Mouse (Mus musculus) adrenal gland, adult 8-10 months (tissue): Measurements from ENCODE around the gene Ecsit. TPM values are rescaled to one million over a fixed set of nuclear protein-coding genes. Genes with fewer than 3 reads are reported as not detected.
A peak's percentile ranks its signal among the peaks of the same experiment; 100 is the strongest.

Source experiments
- DNase-seq: peaks from one replicate; pipeline ENCODE4 v3.0.0; 2022
- microRNA-seq, 2 experiments: library from miRNA; unstranded; fragments of <30 nt; microRNA quantifications; one replicate each; pipeline ENCODE4 v1.2.0; 2022
- total RNA-seq, 4 experiments: library from RNA; stranded (reverse); gene quantifications; 2 replicates each; pipeline ENCODE4 v1.2.4; 2022

Ecsit gene
- total RNA-seq, 4 experiments from 2014 or later, result 41.2 to 50.4 (median 48.9) TPM

DNA sequence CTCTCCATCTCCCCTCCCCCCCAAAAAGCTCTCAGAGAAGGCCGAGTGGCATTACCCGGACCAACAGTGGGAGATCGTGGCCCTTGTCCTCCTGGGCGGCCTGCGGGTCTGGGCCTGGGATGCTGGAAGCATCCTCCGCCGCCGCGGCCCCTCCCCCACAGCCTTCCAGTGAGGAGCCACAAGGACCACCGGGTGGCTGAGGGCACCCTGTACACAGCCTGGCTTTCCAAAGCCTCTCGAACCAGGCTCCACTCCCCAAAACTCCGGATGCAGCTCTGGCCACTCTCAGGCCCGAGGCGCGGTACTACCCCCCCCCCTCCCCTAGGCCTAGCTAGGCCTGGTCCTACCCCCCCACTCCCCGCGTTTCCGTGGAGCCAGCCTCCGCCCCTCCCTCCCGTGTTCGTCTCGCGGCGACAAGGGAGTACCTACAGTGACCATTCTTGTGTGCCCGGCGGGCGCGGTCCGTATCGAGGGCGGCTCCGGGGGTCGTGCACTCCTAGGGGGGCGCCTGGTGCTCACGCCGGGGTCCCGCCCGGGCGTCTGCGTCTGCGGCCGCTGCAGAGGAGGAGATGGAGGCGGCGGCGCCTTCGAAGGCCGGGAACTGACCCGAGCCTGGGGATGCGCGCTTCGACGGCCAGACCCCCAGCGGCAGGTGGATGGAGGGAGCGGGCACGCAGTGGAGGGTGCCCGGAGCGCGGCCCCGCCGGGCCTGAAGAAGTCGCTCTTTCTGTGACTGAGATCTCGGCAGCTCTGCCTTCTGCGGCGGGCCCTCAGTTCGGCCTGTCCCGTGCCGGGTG lies 33.9 kb downstream of the Ecsit start:
- DNase-seq, result no peak

DNA sequence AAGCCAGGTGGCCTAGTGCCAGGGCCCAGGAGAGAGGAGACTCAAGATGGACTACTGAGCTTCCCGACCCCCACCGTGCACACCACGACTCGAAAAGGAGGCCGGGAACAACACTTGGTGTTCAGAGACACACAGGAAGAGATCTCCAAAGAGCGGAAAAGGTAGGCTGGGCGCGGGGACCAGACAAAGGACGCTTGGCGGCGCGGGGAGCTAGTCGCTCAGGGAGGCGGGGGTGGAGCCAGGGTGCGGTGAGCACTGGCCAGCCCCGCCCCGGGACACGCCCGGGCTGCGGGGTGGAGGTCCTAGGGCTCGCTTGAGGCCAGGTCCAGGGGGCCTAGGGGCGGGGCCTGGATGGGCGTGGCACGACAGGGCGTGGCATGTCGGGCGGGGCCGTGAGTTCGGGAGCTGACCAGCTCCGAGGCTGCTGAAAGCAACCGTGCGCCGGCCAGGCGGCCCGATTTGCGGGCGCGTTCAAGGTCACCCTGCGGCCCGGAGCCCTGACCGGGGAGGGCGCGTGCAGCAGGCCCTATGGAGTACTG lies 34.8 kb downstream of the Ecsit start:
- DNase-seq, result peak; percentile 40

DNA sequence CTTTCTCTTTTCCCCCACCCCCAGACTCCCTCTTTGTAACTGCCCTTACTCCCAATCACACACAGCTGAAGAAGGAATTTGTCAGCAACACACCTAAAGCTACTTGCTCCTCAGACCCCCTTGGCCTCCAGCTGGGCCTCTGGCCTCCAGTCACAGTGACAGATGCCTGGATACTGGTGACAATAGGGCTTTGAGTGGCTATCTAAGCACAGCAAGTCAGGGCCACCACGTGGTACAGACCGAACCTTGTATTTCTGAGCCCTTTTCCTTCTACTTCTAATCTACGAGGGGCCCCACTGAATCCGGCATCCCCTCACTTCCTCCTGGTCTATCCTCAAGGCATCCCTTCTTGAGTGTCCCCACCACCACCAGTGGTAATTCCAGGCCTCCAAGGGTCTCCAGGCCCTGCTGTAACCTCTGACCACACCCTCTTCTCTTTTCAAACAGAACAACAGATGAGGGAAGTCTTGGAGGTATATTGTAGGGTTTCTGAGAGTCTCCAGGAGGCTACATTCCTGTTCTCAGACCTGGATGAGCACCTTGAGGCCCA lies 35.4 kb downstream of the Ecsit start:
- no peak for DNase-seq

DNA sequence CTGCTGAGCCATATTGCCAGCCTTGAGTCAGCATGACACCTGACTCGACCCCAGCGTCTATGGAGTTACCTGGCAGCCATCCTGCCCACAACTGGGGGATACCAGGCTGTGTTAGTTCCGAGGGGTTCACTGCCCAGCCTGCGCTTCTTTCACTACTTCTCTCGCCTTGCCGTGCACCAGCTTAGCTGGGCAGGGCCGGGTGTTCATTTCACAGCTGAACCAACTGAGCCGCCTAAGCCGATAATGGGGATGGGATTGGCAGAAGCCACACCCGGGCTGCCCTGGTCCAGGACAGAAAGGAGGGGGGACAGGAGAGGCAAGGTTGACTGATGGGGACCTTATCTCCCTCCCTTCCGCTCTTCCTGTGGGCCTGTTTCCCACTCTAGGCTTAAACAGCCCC lies 35.9 kb downstream of the Ecsit start:
- no peak for DNase-seq

DNA sequence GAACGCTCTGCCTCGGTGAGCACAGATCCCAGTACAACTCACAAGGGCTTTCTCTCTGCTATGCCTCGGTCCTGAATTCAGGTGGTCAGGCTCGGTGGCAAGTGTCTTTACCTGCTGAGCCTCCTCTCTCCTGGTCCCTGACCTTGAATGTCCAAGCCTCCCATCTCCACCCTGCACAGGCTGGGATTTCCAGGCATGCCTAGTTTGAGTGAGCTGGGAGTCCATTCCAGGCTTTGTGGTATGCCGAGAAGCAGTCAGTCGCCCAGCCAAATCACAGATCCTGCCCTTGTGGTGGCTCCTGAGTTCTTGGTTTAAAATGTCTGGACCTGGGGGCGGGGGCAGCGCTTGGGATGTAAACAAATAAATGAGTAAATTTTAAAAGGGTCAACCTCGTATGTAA lies 37.9 kb downstream of the Ecsit start:
- no peak for DNase-seq

DNA sequence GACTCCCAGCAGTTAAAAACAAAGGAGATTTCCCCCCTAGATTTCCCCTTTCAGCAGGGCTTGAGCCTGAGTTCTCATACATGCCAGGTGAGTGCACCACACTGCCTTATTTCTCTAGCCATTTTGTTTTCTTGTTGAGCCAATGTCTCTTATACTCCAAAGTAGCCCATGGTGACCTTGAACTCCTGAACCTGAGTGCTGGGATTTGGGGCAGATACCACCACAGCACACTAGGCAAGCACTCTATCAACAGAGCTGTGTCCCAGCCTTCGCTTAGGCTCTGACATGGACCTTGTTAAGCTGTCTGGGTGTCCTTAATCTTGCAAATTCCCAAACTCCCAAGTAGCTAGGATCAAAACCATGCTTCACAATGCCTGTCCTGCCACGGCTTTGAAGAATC lies 43.4 kb downstream of the Ecsit start:
- no peak for DNase-seq

DNA sequence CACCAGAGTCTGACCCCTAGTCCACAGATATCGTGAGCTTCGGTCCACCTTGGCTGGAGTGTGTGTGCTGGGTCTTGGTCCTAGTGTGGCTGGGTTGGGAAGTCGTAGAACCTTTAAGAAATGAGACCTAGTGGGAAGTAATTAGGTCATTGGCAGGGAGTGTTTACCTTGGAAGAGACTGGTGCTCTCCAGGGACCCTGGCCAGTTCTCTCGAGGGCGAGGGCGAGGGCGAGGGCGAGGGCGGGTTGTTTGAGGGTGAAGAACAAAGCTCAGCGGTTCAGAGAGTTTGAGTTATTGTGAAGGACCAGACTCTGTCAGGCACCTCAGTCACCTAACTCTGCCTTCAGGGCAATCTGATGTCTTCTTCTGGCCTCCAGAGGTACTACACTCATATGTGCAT lies 47.4 kb downstream of the Ecsit start:
- no peak for DNase-seq

DNA sequence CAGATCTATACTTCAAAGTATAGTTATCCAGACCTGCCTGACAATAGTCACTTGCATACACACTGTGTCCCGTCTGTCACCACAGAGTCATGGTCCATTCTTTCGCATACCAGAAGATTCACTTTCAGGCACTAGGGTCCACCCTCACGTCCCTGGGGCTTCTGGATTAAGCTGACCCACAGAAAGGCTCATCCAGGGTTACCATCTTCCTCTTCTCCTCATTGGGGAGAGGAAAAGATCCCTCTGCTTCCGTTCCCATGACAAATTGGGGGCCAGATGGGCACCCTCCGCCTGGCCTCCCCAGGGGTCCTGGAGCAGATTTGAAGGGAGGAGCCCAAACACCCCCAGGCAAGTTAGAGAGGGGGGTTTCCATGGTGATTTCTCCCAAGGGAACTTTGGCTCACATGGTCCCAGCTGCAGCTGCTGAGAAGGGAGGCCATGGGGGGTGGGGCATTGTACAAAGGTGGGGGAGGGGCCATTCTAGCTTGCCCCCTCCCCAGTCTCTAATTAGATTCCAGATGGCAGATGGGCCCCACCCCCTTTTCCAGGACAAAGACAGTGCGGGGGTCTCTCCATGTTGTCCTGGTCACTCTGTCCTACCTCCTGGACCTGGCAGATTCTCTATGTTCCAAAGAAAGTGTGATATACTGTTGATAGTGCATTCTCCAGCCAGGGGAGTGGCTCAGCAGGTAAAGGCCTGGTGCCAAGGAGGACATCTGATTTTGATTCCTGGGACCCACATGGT lies 49.8 kb downstream of the Ecsit start:
- DNase-seq, result no peak

DNA sequence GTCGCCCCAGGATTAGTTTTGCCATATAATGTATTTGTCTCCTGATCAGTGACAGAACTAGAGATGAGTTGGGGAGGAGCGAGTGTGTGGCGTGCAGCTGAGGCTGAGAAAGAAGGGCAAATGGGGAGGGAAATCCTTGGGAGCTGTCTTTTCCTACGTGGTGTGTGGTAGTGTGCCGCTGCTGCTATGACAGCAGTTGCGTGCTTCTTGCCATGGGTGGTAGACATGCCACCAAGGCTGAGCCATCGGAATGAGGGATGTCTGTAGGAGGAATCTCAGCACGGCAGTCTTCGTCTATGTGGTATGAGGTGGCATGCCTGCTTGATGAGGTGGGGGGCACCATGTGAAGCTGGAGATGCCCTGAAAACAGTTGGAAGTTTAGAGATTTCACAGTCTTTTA lies 54.9 kb downstream of the Ecsit start:
- DNase-seq, result no peak

DNA sequence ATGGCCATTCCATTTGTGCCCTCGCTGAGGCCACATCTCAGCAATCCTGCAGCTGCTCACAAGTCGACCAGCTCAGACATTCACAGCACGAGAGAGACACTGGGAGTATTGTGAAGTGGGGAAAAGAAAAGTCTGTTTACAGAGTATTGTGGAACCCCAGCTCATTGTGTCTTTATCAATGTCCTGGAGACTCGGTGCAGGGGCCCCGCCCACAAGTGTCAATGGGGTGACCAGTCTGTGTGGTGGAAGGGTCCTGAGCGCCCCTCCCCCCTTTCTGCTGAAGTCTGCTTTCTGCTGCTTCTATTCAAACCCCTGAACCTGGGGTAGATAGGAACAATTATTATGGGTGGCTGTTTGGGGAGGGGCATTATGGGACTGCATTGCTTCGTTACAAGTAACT lies 56.8 kb downstream of the Ecsit start:
- no peak for DNase-seq

DNA sequence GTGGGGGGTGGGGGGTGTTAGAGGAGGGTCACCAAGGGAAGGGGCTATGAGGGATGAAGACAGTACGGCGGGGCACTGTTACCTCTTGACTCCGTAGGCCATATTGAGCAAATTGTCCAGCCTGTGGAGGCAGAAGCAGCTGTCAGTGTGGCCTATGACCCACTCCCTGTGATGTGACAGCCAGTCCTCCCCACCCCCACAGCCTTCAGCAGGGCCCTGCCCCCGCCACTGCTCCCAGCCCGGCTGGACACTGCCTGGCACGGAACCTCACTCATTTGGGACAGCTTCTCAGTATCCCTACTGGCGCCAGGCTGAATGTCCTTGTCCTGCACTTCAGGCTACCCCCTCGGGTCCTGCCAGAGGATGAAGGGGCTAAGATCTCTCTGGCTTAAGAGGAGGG lies 60.6 kb downstream of the Ecsit start:
- DNase-seq, result no peak

Small RNA genes lying within 50 kb of the gene (microRNA-seq; reads per million reads assigned to microRNA genes)
- 0.50 to 0.70 reads per million in 2 experiments for gene Mir7084

Other genes with a start within 250 kb of the Ecsit start
- 10 to 100 TPM in 2 of 4 experiments, 1 to 10 TPM in 2; 1.5 to 12.0 (median 7.7) TPM for gene Angptl8, start 249.9 kb downstream of the Ecsit start, total RNA-seq
- 10 to 100 TPM; 34.3 to 80.5 (median 56.4) TPM for gene Dock6, start 232.8 kb downstream of the Ecsit start, total RNA-seq
- 10 to 100 TPM; 43.1 to 64.6 (median 48.1) TPM for gene Rab3d, start 167.2 kb downstream of the Ecsit start, total RNA-seq
- gene Ccdc159, start 158.0 kb downstream of the Ecsit start, total RNA-seq, result 10 to 100 TPM in 3 of 4 experiments, 1 to 10 TPM in 1; 8.6 to 27.3 (median 17.7) TPM
- 100 to 1,000 TPM; 375 to 588 (median 495) TPM for gene Tmem205, start 157.9 kb downstream of the Ecsit start, total RNA-seq
- gene Plppr2, start 148.4 kb downstream of the Ecsit start, total RNA-seq, result 10 to 100 TPM; 19.6 to 44.0 (median 32.1) TPM
- gene Swsap1, start 129.7 kb downstream of the Ecsit start, total RNA-seq, result 10 to 100 TPM; 17.5 to 22.5 (median 20.0) TPM
- gene Epor, start 121.9 kb downstream of the Ecsit start, total RNA-seq, result 1 to 10 TPM; 1.2 to 4.7 (median 2.0) TPM
- gene Rgl3, start 96.0 kb downstream of the Ecsit start, total RNA-seq, result 10 to 100 TPM; 23.7 to 72.6 (median 49.6) TPM
- gene Ccdc151, start 82.8 kb downstream of the Ecsit start, total RNA-seq, result 1 to 10 TPM in 3 of 4 experiments, under 1 TPM in 1; 0.81 to 2.8 (median 1.4) TPM
- gene Prkcsh, start 82.6 kb downstream of the Ecsit start, total RNA-seq, result 100 to 1,000 TPM; 167 to 190 (median 180) TPM
- 1 to 10 TPM; 1.8 to 4.6 (median 2.9) TPM for gene Elavl3, start 33.4 kb downstream of the Ecsit start, total RNA-seq
- under 1 TPM in 1 of 4 experiments, not detected in 3; 0.73 TPM for gene Gm49318, start 14.2 kb downstream of the Ecsit start, total RNA-seq
- gene Zfp653, start 14.1 kb downstream of the Ecsit start, total RNA-seq, result 10 to 100 TPM in 3 of 4 experiments, 1 to 10 TPM in 1; 6.9 to 15.6 (median 12.3) TPM
- 1 to 10 TPM in 3 of 4 experiments, under 1 TPM in 1; 0.89 to 2.8 (median 1.2) TPM for gene Cnn1, start 13.8 kb upstream of the Ecsit start, total RNA-seq
- 10 to 100 TPM; 71.9 to 83.9 (median 78.6) TPM for gene Elof1, start 31.7 kb upstream of the Ecsit start, total RNA-seq
- gene Acp5, start 50.3 kb upstream of the Ecsit start, total RNA-seq, result 10 to 100 TPM; 30.6 to 44.1 (median 36.6) TPM
- 10 to 100 TPM; 51.0 to 67.4 (median 59.4) TPM for gene Pigyl, start 71.4 kb upstream of the Ecsit start, total RNA-seq
- 1 to 10 TPM; 3.0 to 7.2 (median 4.1) TPM for gene Zfp872, start 102.7 kb upstream of the Ecsit start, total RNA-seq
- 10 to 100 TPM; 37.1 to 62.6 (median 53.2) TPM for gene Zfp809, start 140.3 kb upstream of the Ecsit start, total RNA-seq
- 1 to 10 TPM in 2 of 4 experiments, under 1 TPM in 2; 0.58 to 1.2 (median 0.87) TPM for gene Zfp599, start 174.5 kb upstream of the Ecsit start, total RNA-seq
- gene Zfp810, start 222.2 kb upstream of the Ecsit start, total RNA-seq, result 10 to 100 TPM in 3 of 4 experiments, 1 to 10 TPM in 1; 6.6 to 17.0 (median 13.7) TPM